Mouse (Mus musculus) megakaryocyte progenitor cell, adult 5-6 weeks (primary cell): ENCODE measurements around the gene Lrrn3. TPM values are rescaled to one million over a fixed set of nuclear protein-coding genes. Genes with fewer than 3 reads are reported as not detected.

Experiments
- ATAC-seq: replicated peaks from 2 replicates; pipeline ENCODE4 v1.8.0; 2016; ENCODE audit warnings: mild to moderate bottlenecking, moderate TSS enrichment, inconsistent platforms; ENCODE audit not compliant: poor library complexity
- total RNA-seq, 2 experiments: library from RNA; stranded (forward) in 1 of 2; stranded (reverse) in 1 of 2; fragments of 157-497, 149-512 nt in 1 of 2; fragments of 200-1000 nt in 1 of 2; gene quantifications; 2 replicates each; pipeline versions ENCODE4 v1.2.3 to v1.2.4; 2015 to 2017

Gene Lrrn3
- total RNA-seq, 2 experiments from 2014 or later = 0.15 to 0.58 TPM

- ATAC-seq = no peak
Measured at GRCm38 (mm10) chr12:41436206-41436985, 49.8 kb downstream of the Lrrn3 start.

GRCm38 (mm10) chr12:41428806-41429205, 57.4 kb downstream of the Lrrn3 start:
- no peak for ATAC-seq

- ATAC-seq = no peak
Measured at GRCm38 (mm10) chr12:41427464-41427863, 58.8 kb downstream of the Lrrn3 start.

- no peak for ATAC-seq
Measured at GRCm38 (mm10) chr12:41425101-41425679, 61.0 kb downstream of the Lrrn3 start.

DNA sequence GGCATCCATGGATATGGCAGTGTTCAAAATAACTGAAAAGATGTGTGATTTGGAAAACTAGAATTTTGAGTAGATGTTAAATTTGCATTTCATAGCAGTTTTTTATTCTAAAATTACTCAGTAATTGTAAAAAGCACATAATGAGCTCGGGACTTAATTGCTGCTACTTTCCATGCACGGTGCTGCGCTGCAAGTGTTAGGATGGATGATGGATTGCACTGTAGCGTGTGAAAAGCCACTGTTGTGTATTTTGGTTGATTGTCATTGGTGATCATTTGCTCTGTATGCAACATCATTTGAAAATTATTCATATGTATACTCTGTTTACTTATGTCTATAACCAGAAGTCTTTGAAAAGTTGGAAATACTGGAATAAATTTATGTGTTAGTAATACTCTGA, 68.3 kb downstream of the Lrrn3 start:
- no peak for ATAC-seq

DNA sequence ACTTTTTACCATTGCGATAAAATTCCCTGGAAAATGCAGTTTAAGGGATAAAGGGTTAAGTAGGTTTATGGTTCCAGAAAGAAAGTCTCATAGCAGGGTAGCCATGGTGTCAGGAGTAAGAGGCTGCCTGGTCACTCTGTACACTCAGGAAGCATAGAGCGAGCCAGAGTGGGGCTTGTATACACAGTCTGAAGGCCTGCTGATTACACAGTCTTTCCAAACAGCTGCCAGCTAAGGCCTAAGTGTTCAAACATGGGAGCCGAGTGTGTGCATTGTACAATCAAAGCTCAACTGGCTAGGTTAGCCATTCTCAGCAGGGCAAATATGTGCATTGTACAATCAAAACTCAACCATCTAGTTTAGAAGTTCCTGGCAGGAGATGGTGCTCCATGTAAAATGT, 69.1 kb downstream of the Lrrn3 start:
- ATAC-seq = no peak

DNA sequence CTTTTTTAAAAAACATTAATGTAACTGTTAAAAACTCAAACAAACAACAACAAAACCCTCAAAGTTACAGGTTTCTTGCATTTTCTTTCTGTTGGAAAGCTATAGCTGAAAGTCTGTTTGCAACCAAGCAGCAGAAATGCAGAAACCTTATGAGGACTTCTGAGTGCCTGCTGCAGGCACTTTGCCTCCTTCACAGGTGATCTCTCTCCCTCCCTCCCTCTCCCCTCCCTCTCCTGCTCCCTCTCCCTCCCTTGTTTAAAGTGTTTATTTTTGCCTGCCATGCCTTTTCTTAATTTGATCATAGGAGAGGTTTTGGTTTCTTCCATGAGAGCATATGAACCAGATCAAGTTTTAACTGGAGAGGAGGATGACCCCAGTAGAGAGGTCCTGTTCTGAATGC, 69.6 kb downstream of the Lrrn3 start:
- no peak for ATAC-seq

DNA sequence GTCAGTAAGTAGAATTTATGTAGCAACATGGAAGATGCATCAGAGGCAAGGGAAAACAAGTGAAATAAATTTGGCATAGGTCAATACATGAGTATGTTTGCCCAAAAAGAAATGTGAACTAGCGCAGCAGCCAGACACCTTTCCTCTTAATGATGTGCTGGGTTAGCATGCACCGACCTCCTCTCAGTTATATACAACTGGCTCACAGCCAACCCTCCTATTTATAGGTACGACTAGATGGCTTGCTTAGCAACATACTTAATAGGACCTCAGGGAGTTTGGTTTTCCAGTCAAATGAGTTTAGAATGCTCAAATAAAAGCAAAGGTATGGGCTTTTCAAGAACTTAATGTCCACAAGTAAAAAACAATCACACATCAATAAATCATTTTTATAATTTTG, 76.8 kb downstream of the Lrrn3 start:
- ATAC-seq = no peak

- ATAC-seq = no peak
Measured at GRCm38 (mm10) chr12:41401923-41402322, 84.3 kb downstream of the Lrrn3 start.
